ENCODE assay signal across 13 mouse cellular contexts in genomic region chr12:84858149-84859113, GRCm38 (mm10). TPM values are rescaled to one million over a fixed set of nuclear protein-coding genes. Genes with fewer than 3 reads are reported as not detected.
DNase-seq lines count a peak whose midpoint lies in the region; ATAC-seq and TF ChIP-seq lines count a peak whose summit lies in the region.
"Had no signal": no experiment of that assay in that cellular context is flagged by ENCODE, and none has a peak within 500 bp of the region (broad histone marks: within the 10 kb centered on the region; RNA-seq: fewer than 3 reads in every experiment).

No protein-coding gene starts in this region.

- H3K36me3 ChIP-seq in kidney, postnatal 0 days (ENCODE audit: insufficient read depth, low read length): no peaks in the 10 kb centered on the region
- no peaks in the 10 kb centered on the region for H3K36me3 ChIP-seq in E14TG2a.4 (ENCODE audit: insufficient read depth, low read length)
- H3K36me3 ChIP-seq in intestine, embryonic 16.5 days (ENCODE audit: control insufficient read depth, insufficient read depth, low read length): no peaks in the 10 kb centered on the region
- no peaks in the 10 kb centered on the region for H3K36me3 ChIP-seq in hindbrain, embryonic 14.5 days (replicated peaks; ENCODE audit: control insufficient read depth, insufficient read depth)
- H3K36me3 ChIP-seq: neural tube, embryonic 12.5 days had no signal

- H3K4me3 ChIP-seq in kidney, postnatal 0 days (replicated peaks; ENCODE audit: low read depth, low read length): no peak overlapping the region
- H3K4me3 ChIP-seq in E14TG2a.4 (replicated peaks; ENCODE audit: low read length): peak overlapping the region; percentile 59
- no peak overlapping the region for H3K4me3 ChIP-seq in intestine, embryonic 16.5 days (ENCODE audit: low read length)
- H3K4me3 ChIP-seq in hindbrain, embryonic 14.5 days (replicated peaks; ENCODE audit: low read length): no peak overlapping the region
- H3K4me3 ChIP-seq: neural tube, embryonic 12.5 days had no signal

- H3K27me3 ChIP-seq in kidney, postnatal 0 days (ENCODE audit: insufficient read depth, low read length): no peaks in the 10 kb centered on the region
- H3K27me3 ChIP-seq in E14TG2a.4 (ENCODE audit: insufficient read depth, low read length): peaks cover 4% of the 10 kb centered on the region; the same call in 1 of the 2 replicates
- H3K27me3 ChIP-seq in intestine, embryonic 16.5 days (replicated peaks; ENCODE audit: control insufficient read depth, insufficient read depth, low read length): no peaks in the 10 kb centered on the region
- no peaks in the 10 kb centered on the region for H3K27me3 ChIP-seq in hindbrain, embryonic 14.5 days (ENCODE audit: control insufficient read depth, insufficient read depth, low read length)
- H3K27me3 ChIP-seq: neural tube, embryonic 12.5 days had no signal

- no peak overlapping the region for H3K9ac ChIP-seq in kidney, postnatal 0 days (ENCODE audit: low read depth, low read length)
- no peak overlapping the region for H3K9ac ChIP-seq in intestine, embryonic 16.5 days (ENCODE audit: low read depth, low read length)
- H3K9ac ChIP-seq in hindbrain, embryonic 14.5 days: no peak overlapping the region
- H3K9ac ChIP-seq: neural tube, embryonic 12.5 days had no signal

- peak; percentile 58 for DNase-seq in kidney, postnatal 0 days (ENCODE audit: low spot score)
- no peak for DNase-seq in kidney, postnatal 25 days
- peak; percentile 59 for DNase-seq in ZHBTc4 (ENCODE audit: low read depth, low spot score)
- DNase-seq in heart, adult 8-10 months (ENCODE audit: low spot score): no peak
- DNase-seq in urinary bladder, postnatal 14 days (ENCODE audit: low spot score): no peak
- DNase-seq in hindbrain, embryonic 14.5 days (ENCODE audit: low spot score): no peak
- DNase-seq: adrenal gland, postnatal 25 days had no signal

- H3K9me3 ChIP-seq in kidney, postnatal 0 days (replicated peaks; ENCODE audit: low read length): no peaks in the 10 kb centered on the region
- no peaks in the 10 kb centered on the region for H3K9me3 ChIP-seq in E14TG2a.4 (ENCODE audit: low read length)
- no peaks in the 10 kb centered on the region for H3K9me3 ChIP-seq in intestine, embryonic 16.5 days (ENCODE audit: control insufficient read depth, low read length)
- H3K9me3 ChIP-seq in hindbrain, embryonic 14.5 days (ENCODE audit: control insufficient read depth, low read length): no peaks in the 10 kb centered on the region
- H3K9me3 ChIP-seq: neural tube, embryonic 12.5 days had no signal

- H3K4me2 ChIP-seq in kidney, postnatal 0 days (ENCODE audit: low read length): no peak overlapping the region
- no peak overlapping the region for H3K4me2 ChIP-seq in intestine, embryonic 16.5 days (ENCODE audit: low read depth, low read length)
- no peak overlapping the region for H3K4me2 ChIP-seq in hindbrain, embryonic 14.5 days (replicated peaks)
- H3K4me2 ChIP-seq: neural tube, embryonic 12.5 days had no signal

- 35% methylated on average over 17 of the region's 17 CpGs for WGBS in kidney, postnatal 0 days
- WGBS in intestine, embryonic 16.5 days: 37% methylated on average over 17 of the region's 17 CpGs
- WGBS in hindbrain, embryonic 14.5 days: 68% methylated on average over 17 of the region's 17 CpGs

- ATAC-seq in kidney, postnatal 0 days (replicated peaks; ENCODE audit: low FRiP score, low read depth): peak; percentile 33; the same call in 1 of the 2 replicates
- peak; percentile 52 for ATAC-seq in intestine, embryonic 16.5 days
- no peak for ATAC-seq in hindbrain, embryonic 14.5 days (ENCODE audit: low FRiP score)
- ATAC-seq: forebrain, embryonic 14.5 days had no signal

- no peak overlapping the region for H3K27ac ChIP-seq in kidney, postnatal 0 days
- H3K27ac ChIP-seq in intestine, embryonic 16.5 days (ENCODE audit: low read length): 0 out of 2 replicates have a peak overlapping the region, but pooled peaks have one; percentile 6
- no peak overlapping the region for H3K27ac ChIP-seq in hindbrain, embryonic 14.5 days
- H3K27ac ChIP-seq: neural tube, embryonic 12.5 days had no signal

- no peaks in the 10 kb centered on the region for H3K4me1 ChIP-seq in kidney, postnatal 0 days (replicated peaks; ENCODE audit: insufficient read depth, low read length)
- peaks cover 42% of the 10 kb centered on the region for H3K4me1 ChIP-seq in E14TG2a.4 (replicated peaks; ENCODE audit: low read depth, low read length)
- H3K4me1 ChIP-seq in intestine, embryonic 16.5 days (ENCODE audit: control insufficient read depth, insufficient read depth, low read length): peaks cover 10% of the 10 kb centered on the region
- H3K4me1 ChIP-seq in hindbrain, embryonic 14.5 days (replicated peaks; ENCODE audit: control insufficient read depth, insufficient read depth, low read length): no peaks in the 10 kb centered on the region

- TF ChIP-seq CTCF in kidney, postnatal 0 days (IDR thresholded peaks at IDR 0.05; ENCODE audit: low read depth): no peak
- TF ChIP-seq CTCF in E14TG2a.4 (conservative IDR thresholded peaks at IDR 0.05; ENCODE audit: low read length): no peak

RNA-seq across cellular contexts. Expression of gene Ltbp2, which starts 17.9 kb away (rescaled TPM):
- 0.14 and 0.64 TPM in 2 replicates for polyA plus RNA-seq in kidney, postnatal 0 days (2015; fragmentation: Nextera tagmentation; extraction: Ambion mirVana)
- 0.83 and 1.9 TPM in 2 replicates for polyA plus RNA-seq in intestine, embryonic 16.5 days (2015; fragmentation: Nextera tagmentation; extraction: Ambion mirVana)
- 1 to 10 TPM in 3 of 4 experiments, under 1 TPM in 1; 0.88 to 1.1 (median 1.1) TPM for total RNA-seq in heart, adult 8-10 months (2022)
- polyA plus RNA-seq in hindbrain, embryonic 14.5 days (2014; fragmentation: Nextera tagmentation; extraction: Ambion mirVana): 0.07 and 0.14 TPM in 2 replicates
- total RNA-seq: common myeloid progenitor, adult 5-6 weeks; megakaryocyte-erythroid progenitor cell, adult 5-6 weeks had no signal
- polyA plus RNA-seq: forebrain, embryonic 14.5 days had no signal

Comparison
In these comparisons a context has a peak if more than half of its experiments do, and no peak if none do; other contexts are left out.
1. DNase-seq: peak in kidney, postnatal 0 days (single experiment) and ZHBTc4 (single experiment); none in kidney, postnatal 25 days (0 of 2), heart, adult 8-10 months (single experiment), urinary bladder, postnatal 14 days (single experiment) and hindbrain, embryonic 14.5 days (single experiment).